Mouse (Mus musculus) megakaryocyte progenitor cell, adult 5-6 weeks (primary cell): ENCODE measurements around the gene Eda. TPM values are rescaled to one million over a fixed set of nuclear protein-coding genes. Genes with fewer than 3 reads are reported as not detected.
"Not testable (repeated sequence)": the region's sequence is repeated elsewhere in the genome, so short reads cannot be mapped to it uniquely, and the experiment has no call there.

ENCODE experiments used
- ATAC-seq: replicated peaks from 2 replicates; pipeline ENCODE4 v1.8.0; 2016; ENCODE audit warnings: mild to moderate bottlenecking, moderate TSS enrichment, inconsistent platforms; ENCODE audit not compliant: poor library complexity
- total RNA-seq, 2 experiments: library from RNA; stranded (forward) in 1 of 2; stranded (reverse) in 1 of 2; fragments of 157-497, 149-512 nt in 1 of 2; fragments of 200-1000 nt in 1 of 2; gene quantifications; 2 replicates each; pipeline versions ENCODE4 v1.2.3 to v1.2.4; 2015 to 2017

Gene Eda
- total RNA-seq, 2 experiments from 2014 or later: 0.37 to 0.71 TPM

- no peak for ATAC-seq
Measured at GRCm38 (mm10) chrX:100401657-100402056, 426.3 kb downstream of the Eda start.

DNA sequence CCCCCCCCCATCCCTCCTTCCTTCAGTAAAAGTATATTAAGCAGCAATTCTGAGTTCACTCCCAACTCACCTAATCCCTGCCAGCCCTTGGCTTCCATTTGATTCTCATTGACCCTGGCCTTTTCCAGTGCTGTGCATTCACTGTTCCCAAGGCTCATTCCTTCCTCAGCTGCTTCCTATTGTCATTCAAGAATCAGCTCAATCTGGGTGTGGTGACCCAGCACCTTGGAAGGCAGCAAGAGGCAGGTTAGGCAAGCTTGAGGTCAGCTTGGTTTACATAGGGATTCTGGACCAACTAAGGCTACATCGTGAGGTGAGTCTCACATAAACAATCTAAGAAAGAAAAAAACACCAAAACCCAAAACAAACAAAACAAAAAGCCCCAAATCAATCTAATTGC is 433.8 kb downstream of the Eda start:
- ATAC-seq: no peak

DNA sequence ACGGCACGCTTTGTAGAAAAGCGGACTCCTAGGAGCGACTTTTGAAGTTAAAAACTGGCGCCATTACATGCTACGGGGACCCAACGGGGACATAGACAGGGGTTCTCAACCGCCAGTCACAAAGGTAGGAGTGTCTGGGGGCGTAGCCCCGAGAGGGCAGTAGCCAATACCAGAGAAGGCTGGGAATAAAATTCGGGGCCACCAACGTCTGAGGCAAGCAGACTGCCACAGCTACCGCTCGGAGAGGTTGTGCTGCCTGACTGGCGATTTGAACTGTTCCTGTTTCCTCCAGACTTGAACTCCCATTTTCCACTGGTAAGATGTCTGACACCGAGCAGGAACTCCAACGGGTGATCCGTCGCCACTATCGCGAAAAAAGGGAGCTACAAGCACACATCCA is 453.3 kb downstream of the Eda start, which contains the start of gene Otud6a:
Gene Otud6a (plus strand): TSS at position 321 of the 400 bp plus-strand sequence.
- ATAC-seq: no peak

DNA sequence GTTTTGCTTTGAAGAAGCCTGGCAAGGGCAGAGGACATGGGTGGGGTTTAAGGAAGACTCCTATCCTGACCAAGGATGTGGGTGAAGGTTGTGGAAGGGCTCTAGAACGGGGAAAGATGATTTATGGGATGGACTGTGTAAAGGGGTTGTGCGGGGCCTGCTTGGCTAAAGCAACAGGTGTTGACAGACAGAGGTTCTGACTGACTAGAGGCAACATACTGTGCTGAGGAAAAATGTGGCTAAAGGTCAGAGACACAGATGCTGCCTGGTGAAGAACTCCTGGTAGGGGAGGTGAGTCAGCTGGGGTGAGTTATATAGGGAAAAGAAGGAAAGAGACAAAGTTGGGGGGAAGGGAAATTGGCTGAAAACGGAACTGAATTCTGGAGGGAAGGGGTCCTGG is 456.9 kb downstream of the Eda start:
- no peak for ATAC-seq

DNA sequence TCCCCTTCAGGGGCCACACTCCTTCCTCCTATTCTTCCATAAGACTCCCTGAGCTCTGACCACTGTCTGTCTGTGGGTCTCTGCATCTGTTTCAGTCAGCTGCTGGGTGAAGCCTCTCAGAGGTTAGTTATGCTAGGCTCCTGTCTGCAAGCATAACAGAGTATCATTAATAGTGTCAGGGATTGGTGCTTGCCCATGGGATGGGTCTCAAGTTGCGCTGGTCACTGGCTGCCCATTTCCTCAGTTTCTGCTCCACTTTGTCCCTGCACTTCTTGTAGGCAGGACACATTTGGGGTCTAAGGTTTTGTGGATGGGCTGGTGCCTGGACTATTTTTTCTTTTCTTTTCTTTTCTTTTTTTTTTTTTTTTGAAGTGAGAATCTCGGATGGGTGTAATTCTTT is 467.2 kb downstream of the Eda start, which contains the start of gene Awat2:
Gene Awat2 (minus strand): TSS at position 101 of the 400 bp plus-strand sequence.
- not testable (repeated sequence) for ATAC-seq

- no peak for ATAC-seq
Measured at GRCm38 (mm10) chrX:100443532-100443931, 468.1 kb downstream of the Eda start.

Other genes starting within 250 kb of the Eda start
- not detected in 2 replicates for gene Tmem28, start 154.6 kb upstream of the Eda start, total RNA-seq (2015)
- 0.08 TPM in 1 of 2 replicates, not detected in the other for gene Tmem28, start 154.6 kb upstream of the Eda start, total RNA-seq (2017)